Mouse (Mus musculus) midbrain, embryonic 14.5 days (tissue): ENCODE results near the gene Dgkh. TPM values are rescaled to one million over a fixed set of nuclear protein-coding genes. Genes with fewer than 3 reads are reported as not detected.

Experiments
- ATAC-seq: fragments of 200-750 bp; cut with Nextera tagmentation; 2 replicates; pipeline ENCODE4 v1.8.0; 2017; ENCODE audit warnings: moderate number of reproducible peaks, moderate library complexity; ENCODE audit not compliant: low FRiP score, low TSS enrichment
- DNase-seq: peaks from one replicate; pipeline ENCODE4 v3.0.0-alpha.2; 2015
- H3K27ac ChIP-seq: fragments of 300-500 bp; sonication (generic); replicated peaks from 2 replicates; pipeline ENCODE4 v1.5.1; 2014; ENCODE audit warnings: mild to moderate bottlenecking, low read depth, low read length, moderate library complexity
- H3K27me3 ChIP-seq: fragments of 300-500 bp; sonication (generic); 2 replicates; pipeline ENCODE4 v1.6.1; 2014; ENCODE audit warnings: low read length, control low read depth, mixed read lengths; ENCODE audit not compliant: control insufficient read depth, insufficient read depth
- H3K36me3 ChIP-seq: fragments of 300-500 bp; sonication (generic); 2 replicates; pipeline ENCODE4 v1.6.1; 2014; ENCODE audit warnings: low read length, control low read depth; ENCODE audit not compliant: control insufficient read depth, insufficient read depth
- H3K4me1 ChIP-seq: fragments of 300-500 bp; sonication (generic); 2 replicates; pipeline ENCODE4 v1.6.1; 2014; ENCODE audit warnings: mild to moderate bottlenecking, antibody characterized with exemption, low read length, control low read depth; ENCODE audit not compliant: control insufficient read depth, insufficient read depth
- H3K4me2 ChIP-seq: fragments of 300-500 bp; sonication (generic); 2 replicates; pipeline ENCODE4 v1.6.1; 2014; ENCODE audit warnings: mild to moderate bottlenecking, low read length, moderate library complexity
- H3K4me3 ChIP-seq: fragments of 300-500 bp; sonication (generic); replicated peaks from 2 replicates; pipeline ENCODE4 v1.5.1; 2014; ENCODE audit warnings: low read depth, low read length
- H3K9ac ChIP-seq: fragments of 300-500 bp; sonication (generic); replicated peaks from 2 replicates; pipeline ENCODE4 v1.6.1; 2014; ENCODE audit warnings: mild to moderate bottlenecking, low read length, moderate library complexity
- H3K9me3 ChIP-seq: fragments of 300-500 bp; sonication (generic); 2 replicates; pipeline ENCODE4 v1.6.1; 2016; ENCODE audit warnings: low read length, control low read depth, mixed read lengths; ENCODE audit not compliant: control insufficient read depth
- WGBS: fragments of 180-500 bp; shearing (Covaris S2); extraction: QIAGEN DNeasy Blood & Tissue Kit; methylation state at CpG from one replicate; pipeline ENCODE4 v1.1.7; 2014; 5-methylcytosine and 5-hydroxymethylcytosine counted together
- polyA plus RNA-seq: library from polyadenylated mRNA; unstranded; fragments of >200 nt; fragmentation: Nextera tagmentation; extraction: Ambion mirVana; gene quantifications from 2 replicates; pipeline ENCODE4 v1.2.1, GENCODE M21; 2014

Dgkh gene
- polyA plus RNA-seq, 1 experiment from 2014 or later, result 2.9 TPM

DNA sequence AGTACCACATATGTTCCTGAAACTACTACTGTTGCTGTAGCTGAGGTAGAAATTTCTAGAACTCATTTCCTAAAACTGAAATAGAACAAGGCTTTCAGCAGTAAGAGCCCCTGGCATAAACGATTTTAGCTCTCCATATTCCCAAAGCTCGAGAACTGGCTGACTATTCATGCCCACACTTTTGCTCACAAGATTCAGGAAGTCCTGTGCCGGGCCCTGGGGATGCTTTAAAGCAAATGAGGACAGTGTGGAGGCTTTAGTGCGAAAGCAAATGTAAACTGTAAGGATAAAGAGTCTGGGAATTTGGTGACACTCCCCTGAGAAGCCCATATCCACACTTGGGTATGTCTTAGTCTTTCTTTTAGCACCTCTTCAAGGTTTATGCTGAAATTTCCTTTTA, 40.0 kb downstream of the Dgkh start:
- Histone ChIP-seq H3K27ac (no peak overlapping the region), H3K27me3 (no peaks in the 10 kb centered on the region), H3K36me3 (no peaks in the 10 kb centered on the region), H3K4me1 (no peaks in the 10 kb centered on the region), H3K9ac (no peak overlapping the region), H3K4me2 (no peak overlapping the region), H3K4me3 (no peak overlapping the region), H3K9me3 (no peaks in the 10 kb centered on the region)
- 80% methylated on average over 4 of the region's 4 CpGs for WGBS
- ATAC-seq (no peak), DNase-seq (no peak)

DNA sequence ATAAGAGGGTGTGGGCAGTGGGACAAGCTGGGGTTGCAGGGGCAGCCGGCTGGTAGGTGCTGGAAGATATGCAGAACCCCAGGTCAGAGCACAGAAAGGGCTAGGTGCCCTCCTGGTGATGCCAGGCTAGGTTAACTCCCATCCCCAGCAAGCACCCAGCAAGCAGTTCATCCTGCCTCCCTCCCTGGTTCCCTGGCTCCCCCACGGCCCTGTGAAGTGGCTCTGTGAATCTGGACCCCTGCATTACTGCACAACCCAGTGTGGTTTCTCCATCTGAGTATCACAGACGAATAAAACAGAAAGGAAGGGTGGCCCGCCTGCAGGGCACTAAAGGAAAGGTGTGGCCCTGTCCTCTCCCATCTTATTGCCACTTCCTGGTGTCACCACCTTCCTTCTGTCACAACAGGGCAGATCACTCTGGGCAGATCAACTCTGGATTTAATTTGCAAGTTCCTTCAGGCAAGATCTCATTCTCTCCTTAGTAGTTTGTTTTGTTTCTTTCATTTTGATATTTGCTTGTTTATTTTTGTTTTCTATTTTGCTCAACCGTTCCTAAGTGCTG, 40.6 kb downstream of the Dgkh start:
- 70% methylated on average over 5 of the region's 5 CpGs for WGBS
- H3K4me2 ChIP-seq, result no peak overlapping the region
- H3K9me3 ChIP-seq, result no peaks in the 10 kb centered on the region
- ATAC-seq, result no peak
- H3K4me3 ChIP-seq, result no peak overlapping the region
- DNase-seq, result no peak
- H3K4me1 ChIP-seq, result no peaks in the 10 kb centered on the region
- no peaks in the 10 kb centered on the region for H3K27me3 ChIP-seq
- no peaks in the 10 kb centered on the region for H3K36me3 ChIP-seq
- H3K27ac ChIP-seq, result no peak overlapping the region
- no peak overlapping the region for H3K9ac ChIP-seq

DNA sequence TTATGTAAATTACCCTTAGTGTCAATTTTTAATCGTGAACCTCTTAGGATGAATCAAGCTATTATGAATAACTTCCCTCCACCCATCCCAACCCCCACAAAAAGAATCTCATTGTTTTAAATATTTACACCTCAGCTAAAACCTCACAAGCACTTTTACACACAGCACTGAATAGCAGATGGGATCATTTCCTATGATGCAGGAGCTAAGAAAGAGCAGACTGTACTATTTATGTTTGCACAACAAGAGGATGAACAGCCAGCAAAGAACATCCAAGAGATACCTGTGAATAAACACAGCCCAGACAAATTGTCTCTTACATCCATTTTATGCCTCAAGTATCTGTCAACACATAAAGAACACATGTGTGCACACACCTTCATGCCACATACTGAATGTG, 41.7 kb downstream of the Dgkh start:
- Histone ChIP-seq H3K27ac (no peak overlapping the region), H3K4me2 (no peak overlapping the region), H3K27me3 (no peaks in the 10 kb centered on the region), H3K36me3 (no peaks in the 10 kb centered on the region), H3K9ac (no peak overlapping the region), H3K4me3 (no peak overlapping the region), H3K9me3 (no peaks in the 10 kb centered on the region), H3K4me1 (no peaks in the 10 kb centered on the region)
- no peak for ATAC-seq
- 71% methylated on average over 1 of the region's 1 CpGs for WGBS
- DNase-seq, result no peak

DNA sequence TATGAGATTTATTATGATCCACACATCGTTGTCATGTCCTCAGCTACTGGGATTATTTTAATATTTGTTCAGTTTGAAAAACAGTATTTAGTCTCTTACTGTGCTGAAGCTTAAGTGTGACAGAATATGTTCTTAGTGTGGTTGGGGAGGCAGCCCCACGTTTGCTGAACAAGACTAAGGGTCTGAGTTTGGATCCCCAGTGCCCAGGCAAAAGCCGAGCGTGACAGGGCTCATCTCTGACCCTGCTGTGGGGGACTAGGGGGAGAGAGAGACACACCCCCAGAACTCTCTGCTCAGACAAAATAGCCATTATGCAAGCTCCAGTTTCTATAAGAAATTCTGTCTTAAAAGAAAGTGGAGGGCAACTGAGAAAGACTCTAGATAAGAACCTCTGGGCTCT, 42.2 kb downstream of the Dgkh start:
- no peaks in the 10 kb centered on the region for H3K9me3 ChIP-seq
- no peak overlapping the region for H3K27ac ChIP-seq
- DNase-seq, result no peak
- no peaks in the 10 kb centered on the region for H3K4me1 ChIP-seq
- H3K4me3 ChIP-seq, result no peak overlapping the region
- no peaks in the 10 kb centered on the region for H3K27me3 ChIP-seq
- no peak overlapping the region for H3K4me2 ChIP-seq
- no peak for ATAC-seq
- 80% methylated on average over 4 of the region's 4 CpGs for WGBS
- H3K36me3 ChIP-seq, result no peaks in the 10 kb centered on the region
- H3K9ac ChIP-seq, result no peak overlapping the region

DNA sequence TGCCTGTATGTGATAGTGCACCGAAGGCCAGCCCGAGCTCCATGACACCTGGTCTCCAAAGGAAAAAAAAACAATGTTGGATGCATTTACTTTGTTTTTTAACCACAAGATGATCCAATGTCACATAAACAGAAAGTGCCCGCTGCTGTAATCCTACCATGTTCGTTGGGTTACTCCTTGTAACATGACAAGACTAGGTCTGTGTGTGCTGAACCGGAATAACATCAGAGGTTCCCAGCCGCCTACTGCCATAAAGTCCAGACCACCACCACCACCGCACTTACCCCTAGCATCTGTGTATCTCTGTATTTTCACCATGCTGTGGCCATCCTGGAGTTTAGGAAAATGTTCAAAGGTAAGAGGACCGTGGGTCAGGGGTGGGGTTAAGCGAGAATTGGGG, 42.6 kb downstream of the Dgkh start:
- Histone ChIP-seq H3K36me3 (no peaks in the 10 kb centered on the region), H3K4me1 (no peaks in the 10 kb centered on the region), H3K9ac (no peak overlapping the region), H3K4me2 (no peak overlapping the region), H3K27ac (no peak overlapping the region), H3K27me3 (no peaks in the 10 kb centered on the region), H3K9me3 (no peaks in the 10 kb centered on the region), H3K4me3 (no peak overlapping the region)
- no peak for DNase-seq
- WGBS, result 93% methylated on average over 9 of the region's 9 CpGs
- ATAC-seq, result no peak

DNA sequence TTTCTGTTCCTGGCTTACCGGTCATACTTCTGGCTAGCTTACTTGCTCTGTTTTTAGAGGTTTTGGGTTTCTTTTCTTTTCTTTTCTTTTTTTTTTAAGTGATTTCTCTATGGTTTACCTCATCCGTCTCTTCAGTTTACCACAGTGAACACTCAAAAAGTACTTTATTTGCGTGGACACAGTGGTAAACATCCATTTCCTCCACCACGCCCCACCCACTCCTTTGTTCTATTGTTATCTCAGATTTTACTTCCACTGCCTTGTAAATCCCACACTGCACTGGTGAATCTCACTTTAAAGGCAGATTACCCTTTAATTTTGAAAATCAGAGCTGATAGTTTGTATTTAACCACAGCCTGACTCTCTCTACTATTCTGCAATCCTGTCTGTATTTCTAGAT, 44.9 kb downstream of the Dgkh start:
- ATAC-seq (no peak), DNase-seq (no peak)
- no peak overlapping the region for H3K9ac ChIP-seq
- H3K9me3 ChIP-seq, result no peaks in the 10 kb centered on the region
- 82% methylated on average over 4 of the region's 4 CpGs for WGBS
- no peaks in the 10 kb centered on the region for H3K27me3 ChIP-seq
- H3K4me3 ChIP-seq, result no peak overlapping the region
- H3K4me1 ChIP-seq, result no peaks in the 10 kb centered on the region
- H3K36me3 ChIP-seq, result no peaks in the 10 kb centered on the region
- H3K27ac ChIP-seq, result no peak overlapping the region
- no peak overlapping the region for H3K4me2 ChIP-seq

DNA sequence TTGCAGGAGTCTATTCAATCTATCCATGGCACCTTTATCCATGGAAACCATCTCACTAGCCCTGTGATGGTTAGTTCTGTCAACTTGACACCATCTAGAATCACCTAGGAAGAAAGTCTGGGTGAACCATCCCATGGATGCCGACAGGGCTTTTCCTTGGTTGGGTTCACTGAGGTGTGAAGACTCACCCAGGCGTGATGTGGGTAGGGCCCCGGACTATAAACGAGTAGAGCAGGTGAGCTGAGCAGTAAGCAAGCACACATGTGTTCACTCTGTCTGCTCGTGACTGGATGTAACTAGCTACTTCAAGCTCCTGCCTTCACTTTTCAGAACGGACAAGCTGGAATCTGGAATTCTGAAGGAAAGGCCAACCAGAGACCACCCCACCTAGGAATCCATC, 45.9 kb downstream of the Dgkh start:
- WGBS, result 85% methylated on average over 6 of the region's 6 CpGs
- no peak for ATAC-seq
- H3K27ac ChIP-seq, result no peak overlapping the region

DNA sequence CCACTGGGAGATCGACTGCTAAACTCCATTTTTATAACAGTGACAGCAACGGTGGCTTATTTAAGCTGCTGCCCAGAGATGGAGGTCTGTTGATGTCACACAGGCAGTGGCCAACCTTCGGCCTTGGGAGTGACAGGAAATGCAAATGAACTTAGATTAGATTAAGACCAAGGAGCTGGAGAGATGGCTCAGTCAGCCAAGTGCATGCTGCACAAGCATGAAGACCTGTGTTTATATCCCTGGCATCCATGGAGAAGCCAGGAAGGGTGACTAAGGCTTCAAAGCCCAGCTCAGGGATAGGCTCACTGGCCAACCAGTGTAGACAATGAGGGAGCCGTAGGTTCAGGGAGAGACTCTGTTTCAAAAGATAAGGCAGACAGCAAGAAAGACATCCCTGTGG, 48.4 kb downstream of the Dgkh start:
- Histone ChIP-seq H3K9me3 (no peaks in the 10 kb centered on the region), H3K4me1 (no peaks in the 10 kb centered on the region), H3K27me3 (no peaks in the 10 kb centered on the region), H3K27ac (no peak overlapping the region), H3K9ac (no peak overlapping the region), H3K36me3 (no peaks in the 10 kb centered on the region), H3K4me2 (no peak overlapping the region), H3K4me3 (no peak overlapping the region)
- WGBS, result 81% methylated on average over 4 of the region's 4 CpGs
- ATAC-seq (no peak), DNase-seq (no peak)

More for the DNA sequence above, 45.9 kb downstream of the Dgkh start:
- DNase-seq, result no peak
- Histone ChIP-seq H3K36me3 (no peaks in the 10 kb centered on the region), H3K4me3 (no peak overlapping the region), H3K9me3 (no peaks in the 10 kb centered on the region), H3K4me2 (no peak overlapping the region), H3K4me1 (no peaks in the 10 kb centered on the region), H3K9ac (no peak overlapping the region), H3K27me3 (no peaks in the 10 kb centered on the region)

DNA sequence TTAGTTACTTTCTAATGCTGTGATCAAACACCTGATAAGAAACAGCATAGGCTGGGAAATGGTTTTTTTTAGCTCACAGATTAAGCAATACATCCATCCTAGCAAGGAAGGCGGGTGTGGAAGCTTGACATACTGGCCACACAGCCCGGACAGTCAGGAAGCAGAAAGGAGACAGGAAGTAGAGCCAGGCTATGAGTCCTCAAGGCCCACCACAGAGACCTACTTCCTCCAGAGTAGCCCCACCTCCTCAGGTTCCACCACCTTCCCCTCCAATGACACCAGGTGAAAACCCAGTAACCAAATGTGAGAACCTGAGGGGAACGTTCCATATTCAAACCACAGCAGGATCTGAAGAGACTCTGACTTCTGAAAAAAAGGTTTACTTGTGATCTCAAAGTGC, 53.6 kb downstream of the Dgkh start:
- DNase-seq, result no peak
- 89% methylated on average over 3 of the region's 3 CpGs for WGBS
- Histone ChIP-seq H3K4me3 (no peak overlapping the region), H3K36me3 (no peaks in the 10 kb centered on the region), H3K9ac (no peak overlapping the region), H3K9me3 (no peaks in the 10 kb centered on the region), H3K27ac (no peak overlapping the region), H3K27me3 (no peaks in the 10 kb centered on the region), H3K4me1 (peaks cover 8% of the 10 kb centered on the region; the same call in 1 of the 2 replicates), H3K4me2 (no peak overlapping the region)
- no peak for ATAC-seq
